Mouse (Mus musculus) gastrocnemius, postnatal 4 days (tissue): ENCODE data around the gene Fam3b. TPM values are rescaled to one million over a fixed set of nuclear protein-coding genes. Genes with fewer than 3 reads are reported as not detected.

ENCODE experiments used
- DNase-seq, 2 experiments: peaks; one replicate each; pipeline ENCODE4 v3.0.0; 2021 to 2022; ENCODE audit warnings: low spot score in 2 of 2, mixed read lengths in 2 of 2
- long read RNA-seq, 2 experiments: library from polyadenylated mRNA; stranded (forward); transcript quantifications; one replicate each; pipeline ENCODE4 v2.0.0; 2021
- total RNA-seq, 2 experiments: library from RNA; stranded (reverse); gene quantifications; 2 replicates each; pipeline ENCODE4 v1.2.3; 2021

Gene Fam3b
- total RNA-seq, result not detected
- long read RNA-seq, experiment 1, result 0 reads
- long read RNA-seq, experiment 2, result 0 reads

GRCm38 (mm10) chr16:97514099-97514940 lies at the start of gene Fam3b:
Gene Fam3b, minus strand, starts transcription at chr16:97514816.
- no peak for DNase-seq

GRCm38 (mm10) chr16:97544340-97544739 lies 29.7 kb upstream of the Fam3b start:
- DNase-seq, result no peak

- DNase-seq, result no peak
Observed at GRCm38 (mm10) chr16:97536859-97537258, 22.2 kb upstream of the Fam3b start.

GRCm38 (mm10) chr16:97535808-97536413 lies 21.3 kb upstream of the Fam3b start:
- DNase-seq, result peak in 1 of 2 experiments; percentile 36

- peak in 1 of 2 experiments; percentile 44 for DNase-seq
Observed at GRCm38 (mm10) chr16:97534876-97535461, 20.4 kb upstream of the Fam3b start.

GRCm38 (mm10) chr16:97534448-97534847 lies 19.8 kb upstream of the Fam3b start:
- DNase-seq, result no peak

- no peak for DNase-seq
Observed at GRCm38 (mm10) chr16:97533751-97534150, 19.1 kb upstream of the Fam3b start.

- no peak for DNase-seq
Observed at GRCm38 (mm10) chr16:97533126-97533525, 18.5 kb upstream of the Fam3b start.

GRCm38 (mm10) chr16:97529241-97529640 lies 14.6 kb upstream of the Fam3b start:
- no peak for DNase-seq

GRCm38 (mm10) chr16:97523024-97523423 lies 8.4 kb upstream of the Fam3b start:
- peak in 1 of 2 experiments; percentile 34 for DNase-seq

- DNase-seq, result no peak
Observed at GRCm38 (mm10) chr16:97521983-97522382, 7.4 kb upstream of the Fam3b start.

GRCm38 (mm10) chr16:97516341-97516740 lies 1.7 kb upstream of the Fam3b start:
- DNase-seq, result no peak

GRCm38 (mm10) chr16:97512347-97512751 lies 2.3 kb downstream of the Fam3b start:
- no peak for DNase-seq

GRCm38 (mm10) chr16:97511495-97511894 lies 3.1 kb downstream of the Fam3b start:
- DNase-seq, result no peak

- no peak for DNase-seq
Observed at GRCm38 (mm10) chr16:97510849-97511248, 3.8 kb downstream of the Fam3b start.

- no peak for DNase-seq
Observed at GRCm38 (mm10) chr16:97507783-97508182, 6.8 kb downstream of the Fam3b start.

GRCm38 (mm10) chr16:97504793-97505192 lies 9.8 kb downstream of the Fam3b start:
- no peak for DNase-seq

- no peak for DNase-seq
Observed at GRCm38 (mm10) chr16:97503849-97504248, 10.8 kb downstream of the Fam3b start.

GRCm38 (mm10) chr16:97500901-97501300 lies 13.7 kb downstream of the Fam3b start:
- no peak for DNase-seq

- DNase-seq, result no peak
Observed at GRCm38 (mm10) chr16:97499450-97499849, 15.2 kb downstream of the Fam3b start.

GRCm38 (mm10) chr16:97498139-97498538 lies 16.5 kb downstream of the Fam3b start:
- DNase-seq, result no peak

- DNase-seq, result no peak
Observed at GRCm38 (mm10) chr16:97497682-97498081, 16.9 kb downstream of the Fam3b start.
